Mouse (Mus musculus) neural tube, embryonic 14.5 days (tissue): ENCODE data around the gene Pcp4l1. TPM values are rescaled to one million over a fixed set of nuclear protein-coding genes. Genes with fewer than 3 reads are reported as not detected.

Experiments used
- ATAC-seq: fragments of 200-750 bp; cut with Nextera tagmentation; 2 replicates; pipeline ENCODE4 v1.8.0; 2017; ENCODE audit warnings: low read depth, mild to moderate bottlenecking, moderate TSS enrichment, moderate library complexity
- H3K27ac ChIP-seq: fragments of 300-500 bp; sonication (generic); 2 replicates; pipeline ENCODE4 v1.5.1; 2014; ENCODE audit warnings: low read depth, mild to moderate bottlenecking, control low read depth, low read length, moderate library complexity, mixed read lengths
- H3K27me3 ChIP-seq: fragments of 300-500 bp; sonication (generic); 2 replicates; pipeline ENCODE4 v1.6.1; 2014; ENCODE audit warnings: low read length; ENCODE audit not compliant: control insufficient read depth, insufficient read depth
- H3K36me3 ChIP-seq: fragments of 300-500 bp; sonication (generic); 2 replicates; pipeline ENCODE4 v1.6.1; 2014; ENCODE audit warnings: low read length, mixed read lengths; ENCODE audit not compliant: control insufficient read depth, insufficient read depth
- H3K4me1 ChIP-seq: fragments of 300-500 bp; sonication (generic); 2 replicates; pipeline ENCODE4 v1.6.1; 2014; ENCODE audit warnings: low read length; ENCODE audit not compliant: control insufficient read depth, insufficient read depth
- H3K4me2 ChIP-seq: fragments of 300-500 bp; sonication (generic); 2 replicates; pipeline ENCODE4 v1.6.1; 2014; ENCODE audit warnings: mild to moderate bottlenecking, low read depth, low read length, control low read depth
- H3K4me3 ChIP-seq: fragments of 300-500 bp; sonication (generic); 2 replicates; pipeline ENCODE4 v1.5.1; 2014; ENCODE audit warnings: low read depth, low read length, control low read depth, mixed read lengths
- H3K9ac ChIP-seq: fragments of 300-500 bp; sonication (generic); replicated peaks from 2 replicates; pipeline ENCODE4 v1.6.1; 2014; ENCODE audit warnings: low read depth, mild to moderate bottlenecking, control low read depth, low read length, mixed read lengths
- H3K9me3 ChIP-seq: fragments of 300-500 bp; sonication (generic); 2 replicates; pipeline ENCODE4 v1.6.1; 2016; ENCODE audit warnings: low read length; ENCODE audit not compliant: control insufficient read depth
- WGBS: fragments of 180-500 bp; shearing (Covaris S2); extraction: QIAGEN DNeasy Blood & Tissue Kit; methylation state at CpG from one replicate; pipeline ENCODE4 v1.1.7; 2014; 5-methylcytosine and 5-hydroxymethylcytosine counted together
- polyA plus RNA-seq: library from polyadenylated mRNA; unstranded; fragments of >200 nt; fragmentation: Nextera tagmentation; extraction: Ambion mirVana; gene quantifications from 2 replicates; pipeline ENCODE4 v1.2.1, GENCODE M21; 2014

Pcp4l1 gene
- polyA plus RNA-seq, 1 experiment from 2014 or later = 41.6 TPM

- no peaks in the 10 kb centered on the region for H3K9me3 ChIP-seq
- peaks cover 46% of the 10 kb centered on the region for H3K36me3 ChIP-seq
- no peak within 1 kb of the TSS for H3K4me2 ChIP-seq
- H3K4me3 ChIP-seq = no peak within 1 kb of the TSS
- H3K4me1 ChIP-seq = no peaks in the 10 kb centered on the region
- H3K27ac ChIP-seq = no peak within 1 kb of the TSS
- no peak for ATAC-seq
- H3K9ac ChIP-seq = no peak within 1 kb of the TSS
- H3K27me3 ChIP-seq = no peaks in the 10 kb centered on the region
- 91% methylated on average over 14 of the region's 14 CpGs for WGBS
Measured at GRCm38 (mm10) chr1:171234126-171234525, 38.1 kb upstream of the Pcp4l1 start, which contains the start of gene Fcer1g. Gene Fcer1g (minus strand): TSS chr1:171234365.

GRCm38 (mm10) chr1:171232800-171233730 is 37.0 kb upstream of the Pcp4l1 start:
- Histone ChIP-seq H3K36me3 (peaks cover 39% of the 10 kb centered on the region), H3K9me3 (no peaks in the 10 kb centered on the region), H3K27me3 (no peaks in the 10 kb centered on the region), H3K4me2 (no peak overlapping the region), H3K4me1 (no peaks in the 10 kb centered on the region), H3K27ac (no peak overlapping the region), H3K4me3 (no peak overlapping the region), H3K9ac (no peak overlapping the region)
- ATAC-seq = no peak
- 87% methylated on average over 12 of the region's 12 CpGs for WGBS

- no peak overlapping the region for H3K4me2 ChIP-seq
- no peaks in the 10 kb centered on the region for H3K4me1 ChIP-seq
- no peak overlapping the region for H3K4me3 ChIP-seq
- H3K36me3 ChIP-seq = peaks cover 32% of the 10 kb centered on the region
- no peak for ATAC-seq
- H3K27ac ChIP-seq = no peak overlapping the region
- H3K27me3 ChIP-seq = no peaks in the 10 kb centered on the region
- H3K9ac ChIP-seq = no peak overlapping the region
- no peaks in the 10 kb centered on the region for H3K9me3 ChIP-seq
- WGBS = 91% methylated on average over 5 of the region's 5 CpGs
Measured at GRCm38 (mm10) chr1:171232348-171232747, 36.3 kb upstream of the Pcp4l1 start.

- H3K4me3 ChIP-seq = no peak overlapping the region
- 82% methylated on average over 4 of the region's 4 CpGs for WGBS
- peaks cover 27% of the 10 kb centered on the region for H3K36me3 ChIP-seq
- no peak overlapping the region for H3K4me2 ChIP-seq
- no peak for ATAC-seq
- H3K27ac ChIP-seq = no peak overlapping the region
- H3K9me3 ChIP-seq = no peaks in the 10 kb centered on the region
- no peaks in the 10 kb centered on the region for H3K27me3 ChIP-seq
- H3K9ac ChIP-seq = no peak overlapping the region
- H3K4me1 ChIP-seq = no peaks in the 10 kb centered on the region
Measured at GRCm38 (mm10) chr1:171231844-171232243, 35.8 kb upstream of the Pcp4l1 start.

GRCm38 (mm10) chr1:171230215-171230614 is 34.1 kb upstream of the Pcp4l1 start:
- ATAC-seq = no peak
- H3K4me2 ChIP-seq = no peak overlapping the region
- H3K4me3 ChIP-seq = no peak overlapping the region
- 76% methylated on average over 3 of the region's 3 CpGs for WGBS
- H3K36me3 ChIP-seq = peaks cover 11% of the 10 kb centered on the region
- no peaks in the 10 kb centered on the region for H3K27me3 ChIP-seq
- no peak overlapping the region for H3K27ac ChIP-seq
- no peaks in the 10 kb centered on the region for H3K4me1 ChIP-seq
- H3K9ac ChIP-seq = no peak overlapping the region
- no peaks in the 10 kb centered on the region for H3K9me3 ChIP-seq

- Histone ChIP-seq H3K27me3 (no peaks in the 10 kb centered on the region), H3K4me1 (no peaks in the 10 kb centered on the region), H3K4me3 (no peak overlapping the region), H3K4me2 (no peak overlapping the region), H3K36me3 (peaks cover 8% of the 10 kb centered on the region), H3K9me3 (no peaks in the 10 kb centered on the region), H3K9ac (no peak overlapping the region), H3K27ac (no peak overlapping the region)
- 61% methylated on average over 6 of the region's 6 CpGs for WGBS
- ATAC-seq = no peak
Measured at GRCm38 (mm10) chr1:171229750-171230149, 33.7 kb upstream of the Pcp4l1 start.

GRCm38 (mm10) chr1:171227879-171228278 is 31.8 kb upstream of the Pcp4l1 start:
- Histone ChIP-seq H3K27ac (no peak overlapping the region), H3K27me3 (no peaks in the 10 kb centered on the region)
- WGBS = 74% methylated on average over 1 of the region's 1 CpGs

GRCm38 (mm10) chr1:171226780-171227179 is 30.7 kb upstream of the Pcp4l1 start:
- WGBS = 43% methylated on average over 4 of the region's 4 CpGs
- ATAC-seq = no peak

More at GRCm38 (mm10) chr1:171227879-171228278, 31.8 kb upstream of the Pcp4l1 start:
- H3K9ac ChIP-seq = no peak overlapping the region
- H3K9me3 ChIP-seq = no peaks in the 10 kb centered on the region
- H3K36me3 ChIP-seq = no peaks in the 10 kb centered on the region
- ATAC-seq = no peak
- H3K4me1 ChIP-seq = no peaks in the 10 kb centered on the region
- no peak overlapping the region for H3K4me3 ChIP-seq
- H3K4me2 ChIP-seq = no peak overlapping the region

GRCm38 (mm10) chr1:171224857-171225256 is 28.8 kb upstream of the Pcp4l1 start, which contains the start of gene Apoa2:
Gene Apoa2 (plus strand): TSS chr1:171225054.
- H3K27ac ChIP-seq = no peak within 1 kb of the TSS
- H3K9ac ChIP-seq = no peak within 1 kb of the TSS
- WGBS = 80% methylated on average over 5 of the region's 5 CpGs
- ATAC-seq = no peak
- no peaks in the 10 kb centered on the region for H3K9me3 ChIP-seq
- no peak within 1 kb of the TSS for H3K4me2 ChIP-seq
- H3K27me3 ChIP-seq = no peaks in the 10 kb centered on the region
- no peak within 1 kb of the TSS for H3K4me3 ChIP-seq
- peaks cover 11% of the 10 kb centered on the region for H3K4me1 ChIP-seq
- no peaks in the 10 kb centered on the region for H3K36me3 ChIP-seq

More at GRCm38 (mm10) chr1:171226780-171227179, 30.7 kb upstream of the Pcp4l1 start:
- no peak overlapping the region for H3K9ac ChIP-seq
- H3K4me2 ChIP-seq = no peak overlapping the region
- no peaks in the 10 kb centered on the region for H3K27me3 ChIP-seq
- H3K36me3 ChIP-seq = no peaks in the 10 kb centered on the region
- H3K4me1 ChIP-seq = no peaks in the 10 kb centered on the region; the same call in 1 of the 2 replicates
- no peaks in the 10 kb centered on the region for H3K9me3 ChIP-seq
- H3K27ac ChIP-seq = no peak overlapping the region
- no peak overlapping the region for H3K4me3 ChIP-seq
